Mouse (Mus musculus) cortical plate, adult 2 months (tissue): ENCODE results near the gene Arrb1. TPM values are rescaled to one million over a fixed set of nuclear protein-coding genes. Genes with fewer than 3 reads are reported as not detected.
A peak's percentile ranks its signal among the peaks of the same experiment; 100 is the strongest.

Experiments used
- H3K27ac ChIP-seq: fragments of 200-500 bp; 2 replicates; pipeline ENCODE4 v1.5.1; 2012; ENCODE audit warnings: low read length, control low read depth, inconsistent platforms; ENCODE audit not compliant: insufficient read depth
- H3K4me1 ChIP-seq: fragments of 200-500 bp; 2 replicates; pipeline ENCODE4 v1.6.1; 2011; ENCODE audit warnings: low read length; ENCODE audit not compliant: control insufficient read depth, insufficient read depth
- H3K4me3 ChIP-seq: fragments of 200-500 bp; 2 replicates; pipeline ENCODE4 v1.5.1; 2011; ENCODE audit warnings: mild to moderate bottlenecking, low read length, control low read depth; ENCODE audit not compliant: insufficient read depth
- CTCF ChIP-seq: fragments of 200-500 bp; IDR thresholded peaks from 2 replicates; pipeline ENCODE4 v1.5.1; 2011; ENCODE audit warnings: mild to moderate bottlenecking, control low read depth, low read length; ENCODE audit not compliant: insufficient read depth; ENCODE audit errors: extremely low read depth
- POLR2A ChIP-seq: fragments of 200-500 bp; IDR thresholded peaks from 2 replicates; pipeline ENCODE4 v1.6.1; 2011; ENCODE audit warnings: mild to moderate bottlenecking, low read length, control low read depth; ENCODE audit not compliant: insufficient read depth; ENCODE audit errors: extremely low read depth
- polyA plus RNA-seq: library from polyadenylated mRNA; depleted of rRNA; stranded (reverse); fragments of >200 nt; gene quantifications from 2 replicates; pipeline ENCODE4 v1.2.3, GENCODE M21; 2012

Gene Arrb1
- polyA plus RNA-seq, 1 experiment: 141 TPM

GRCm38 (mm10) chr7:99535741-99536501 lies 655 bp downstream of the Arrb1 start:
- Histone ChIP-seq H3K4me1 (peaks cover 7% of the 10 kb centered on the region; the same call in 1 of the 2 replicates), H3K4me3 (peak overlapping the region; percentile 82), H3K27ac (peak overlapping the region; percentile 80)
- TF ChIP-seq CTCF (no peak), POLR2A (peak; percentile 42; the same call in 1 of the 2 replicates)

- TF ChIP-seq CTCF (no peak), POLR2A (no peak)
- H3K4me3 ChIP-seq: peak overlapping the region; percentile 82
- 0 out of 2 replicates have a peak overlapping the region, but pooled peaks have one; percentile 6 for H3K27ac ChIP-seq
- H3K4me1 ChIP-seq: peaks cover 7% of the 10 kb centered on the region; the same call in 1 of the 2 replicates
Measured at GRCm38 (mm10) chr7:99537183-99537756, 2.0 kb downstream of the Arrb1 start.

GRCm38 (mm10) chr7:99538421-99538820 lies 3.2 kb downstream of the Arrb1 start:
- Histone ChIP-seq H3K4me3 (no peak overlapping the region), H3K4me1 (peaks cover 7% of the 10 kb centered on the region; the same call in 1 of the 2 replicates), H3K27ac (no peak overlapping the region)
- TF ChIP-seq POLR2A: no peak
- TF ChIP-seq CTCF: no peak

GRCm38 (mm10) chr7:99539201-99539891 lies 4.1 kb downstream of the Arrb1 start:
- Histone ChIP-seq H3K4me3 (0 out of 2 replicates have a peak overlapping the region, but pooled peaks have one; percentile 11), H3K4me1 (peaks cover 7% of the 10 kb centered on the region; the same call in 1 of the 2 replicates), H3K27ac (0 out of 2 replicates have a peak overlapping the region, but pooled peaks have one; percentile 7)
- TF ChIP-seq CTCF (no peak), POLR2A (no peak)

- H3K27ac ChIP-seq: 0 out of 2 replicates have a peak overlapping the region, but pooled peaks have one; percentile 7
- TF ChIP-seq CTCF (no peak), POLR2A (no peak)
- peaks cover 7% of the 10 kb centered on the region; the same call in 1 of the 2 replicates for H3K4me1 ChIP-seq
- H3K4me3 ChIP-seq: 0 out of 2 replicates have a peak overlapping the region, but pooled peaks have one; percentile 11
Measured at GRCm38 (mm10) chr7:99540016-99540415, 4.8 kb downstream of the Arrb1 start.

- Histone ChIP-seq H3K27ac (peak overlapping the region; percentile 5; the same call in 1 of the 2 replicates), H3K4me3 (no peak overlapping the region), H3K4me1 (peaks cover 12% of the 10 kb centered on the region)
- TF ChIP-seq CTCF: no peak
- TF ChIP-seq POLR2A: no peak
Measured at GRCm38 (mm10) chr7:99541204-99541603, 5.9 kb downstream of the Arrb1 start.

- TF ChIP-seq POLR2A: no peak
- TF ChIP-seq CTCF: no peak
- H3K27ac ChIP-seq: peak overlapping the region; percentile 32; the same call in 1 of the 2 replicates
- peaks cover 9% of the 10 kb centered on the region for H3K4me1 ChIP-seq
- H3K4me3 ChIP-seq: no peak overlapping the region
Measured at GRCm38 (mm10) chr7:99544272-99544671, 9.0 kb downstream of the Arrb1 start.

GRCm38 (mm10) chr7:99545885-99546745 lies 10.8 kb downstream of the Arrb1 start:
- peaks cover 9% of the 10 kb centered on the region for H3K4me1 ChIP-seq
- H3K4me3 ChIP-seq: no peak overlapping the region
- H3K27ac ChIP-seq: peak overlapping the region; percentile 55
- TF ChIP-seq POLR2A: 0 out of 2 replicates have a peak, but pooled peaks have one; percentile 8
- TF ChIP-seq CTCF: no peak
